8 mouse cellular contexts compared by ENCODE assay signal in the genomic region with DNA sequence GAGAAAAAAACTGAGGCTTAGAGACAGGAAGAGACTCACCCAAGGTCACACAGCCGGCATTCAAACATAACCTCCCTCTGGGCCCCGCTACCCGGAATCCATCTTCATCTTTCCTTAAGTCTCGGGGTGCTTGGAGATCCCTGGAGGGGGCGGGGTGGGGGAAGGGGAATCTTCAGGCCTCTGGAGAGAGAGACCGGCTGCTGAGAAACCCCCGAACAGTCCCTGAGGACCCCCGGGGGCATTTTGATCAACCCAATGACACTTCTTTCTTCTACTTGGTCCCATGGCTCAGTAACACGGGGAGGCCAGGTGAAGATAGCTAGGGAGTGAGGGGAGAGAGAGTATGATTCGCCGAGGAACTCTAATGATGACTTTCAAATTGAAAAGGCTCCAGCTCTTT. TPM values are rescaled to one million over a fixed set of nuclear protein-coding genes. Genes with fewer than 3 reads are reported as not detected.
A peak's percentile ranks its signal among the peaks of the same experiment; 100 is the strongest.
DNase-seq lines count a peak whose midpoint lies in the region; ATAC-seq and TF ChIP-seq lines count a peak whose summit lies in the region.
"Had no signal": no experiment of that assay in that cellular context is flagged by ENCODE, and none has a peak within 500 bp of the region (broad histone marks: within the 10 kb centered on the region; RNA-seq: fewer than 3 reads in every experiment).

No protein-coding gene starts in this region.

- H3K4me1 ChIP-seq in lung, embryonic 14.5 days (ENCODE audit: insufficient read depth): peaks cover 8% of the 10 kb centered on the region
- peaks cover 21% of the 10 kb centered on the region for H3K4me1 ChIP-seq in forebrain, embryonic 14.5 days (ENCODE audit: control insufficient read depth, insufficient read depth, low read length)
- H3K4me1 ChIP-seq in limb, embryonic 13.5 days: peaks cover 33% of the 10 kb centered on the region
- peaks cover 4% of the 10 kb centered on the region for H3K4me1 ChIP-seq in small intestine, adult 2 months (ENCODE audit: control insufficient read depth, insufficient read depth, insufficient read length, low read length)

- 13% methylated on average over 11 of the region's 11 CpGs for WGBS in lung, embryonic 14.5 days
- WGBS in forebrain, embryonic 14.5 days: 11% methylated on average over 11 of the region's 11 CpGs
- 4% methylated on average over 11 of the region's 11 CpGs for WGBS in limb, embryonic 13.5 days
- 43% methylated on average over 11 of the region's 11 CpGs for WGBS in small intestine, adult 2 months

- no peak for ATAC-seq in lung, embryonic 14.5 days (ENCODE audit: insufficient read depth)
- ATAC-seq in forebrain, embryonic 14.5 days: no peak
- no peak for ATAC-seq in limb, embryonic 13.5 days (ENCODE audit: low FRiP score, low read depth)

- TF ChIP-seq POLR2A in small intestine, adult 2 months (IDR thresholded peaks at IDR 0.05; ENCODE audit: low read depth, low read length): no peak

- H3K9me3 ChIP-seq in lung, embryonic 14.5 days (ENCODE audit: low read depth, low read length): no peaks in the 10 kb centered on the region
- no peaks in the 10 kb centered on the region for H3K9me3 ChIP-seq in forebrain, embryonic 14.5 days (replicated peaks; ENCODE audit: control insufficient read depth, low read length)
- no peaks in the 10 kb centered on the region for H3K9me3 ChIP-seq in limb, embryonic 13.5 days

- peak overlapping the region; percentile 75 for H3K9ac ChIP-seq in lung, embryonic 14.5 days
- H3K9ac ChIP-seq in forebrain, embryonic 14.5 days (ENCODE audit: low read length): peak overlapping the region; percentile 84
- peak overlapping the region; percentile 93 for H3K9ac ChIP-seq in limb, embryonic 13.5 days

- no peak for TF ChIP-seq CTCF in lung, embryonic 14.5 days (IDR thresholded peaks at IDR 0.05; ENCODE audit: low read depth)
- no peak for TF ChIP-seq CTCF in small intestine, adult 2 months (IDR thresholded peaks at IDR 0.05; ENCODE audit: extremely low read depth, insufficient read length, insufficient replicate concordance, low read depth, low read length)

- H3K36me3 ChIP-seq in lung, embryonic 14.5 days (ENCODE audit: insufficient read depth): peaks cover 20% of the 10 kb centered on the region; the same call in 1 of the 2 replicates
- H3K36me3 ChIP-seq in forebrain, embryonic 14.5 days (ENCODE audit: control insufficient read depth, insufficient read depth, low read length): 0 out of 2 replicates have a peak, but pooled peaks cover 4% of the 10 kb centered on the region
- peaks cover 33% of the 10 kb centered on the region for H3K36me3 ChIP-seq in limb, embryonic 13.5 days
- H3K36me3 ChIP-seq in small intestine, adult 2 months (ENCODE audit: control insufficient read depth, insufficient read depth, low read length): peaks cover 2% of the 10 kb centered on the region; the same call in 1 of the 2 replicates

- peak overlapping the region; percentile 80 for H3K27ac ChIP-seq in lung, embryonic 14.5 days (ENCODE audit: low read depth)
- no peak overlapping the region for H3K27ac ChIP-seq in forebrain, embryonic 14.5 days (ENCODE audit: low read depth, low read length)
- H3K27ac ChIP-seq in limb, embryonic 13.5 days: peak overlapping the region; percentile 93
- H3K27ac ChIP-seq in small intestine, adult 2 months (ENCODE audit: insufficient read depth, low read depth, low read length): no peak overlapping the region

- no peak for DNase-seq in lung, embryonic 14.5 days
- DNase-seq in lung, adult 18-20 months: no peak
- DNase-seq in forebrain, embryonic 14.5 days (ENCODE audit: low spot score): no peak
- no peak for DNase-seq in adipocyte (ENCODE audit: low spot score)
- DNase-seq in embryo, embryonic 10.5 days (ENCODE audit: low spot score): no peak
- DNase-seq: spleen, adult 18-20 months had no signal

- H3K4me2 ChIP-seq in lung, embryonic 14.5 days: peak overlapping the region; percentile 85
- peak overlapping the region; percentile 96 for H3K4me2 ChIP-seq in forebrain, embryonic 14.5 days (ENCODE audit: low read length)
- H3K4me2 ChIP-seq in limb, embryonic 13.5 days (replicated peaks): peak overlapping the region; percentile 91

- peak overlapping the region; percentile 75 for H3K4me3 ChIP-seq in lung, embryonic 14.5 days (ENCODE audit: low read depth, low read length)
- peak overlapping the region; percentile 69 for H3K4me3 ChIP-seq in forebrain, embryonic 14.5 days (ENCODE audit: low read depth, low read length)
- peak overlapping the region; percentile 94 for H3K4me3 ChIP-seq in limb, embryonic 13.5 days
- peak overlapping the region; percentile 73; the same call in 1 of the 2 replicates for H3K4me3 ChIP-seq in small intestine, adult 2 months (ENCODE audit: low read depth, low read length)

- H3K27me3 ChIP-seq in lung, embryonic 14.5 days (ENCODE audit: insufficient read depth, low read length): no peaks in the 10 kb centered on the region
- no peaks in the 10 kb centered on the region for H3K27me3 ChIP-seq in forebrain, embryonic 14.5 days (replicated peaks; ENCODE audit: control insufficient read depth, insufficient read depth, low read length)
- no peaks in the 10 kb centered on the region for H3K27me3 ChIP-seq in limb, embryonic 13.5 days
- H3K27me3 ChIP-seq in small intestine, adult 2 months (ENCODE audit: control insufficient read depth, insufficient read depth, low read length): 0 out of 2 replicates have a peak, but pooled peaks cover 3% of the 10 kb centered on the region

RNA-seq across cellular contexts. Expression of gene Dact3, which starts 0.9 kb away (rescaled TPM):
- polyA plus RNA-seq in lung, embryonic 14.5 days (2014; fragmentation: Nextera tagmentation; extraction: Ambion mirVana): 6.6 and 7.8 TPM in 2 replicates
- 3.5 and 4.4 TPM in 2 replicates for polyA plus RNA-seq in forebrain, embryonic 14.5 days (2014; fragmentation: Nextera tagmentation; extraction: Ambion mirVana)
- polyA plus RNA-seq in limb, embryonic 13.5 days (2015; fragmentation: Nextera tagmentation; extraction: Ambion mirVana): 5.1 and 6.1 TPM in 2 replicates
- 21.6 and 24.2 TPM in 2 replicates for polyA plus RNA-seq in small intestine, adult 2 months (2012; rRNA removed)

RNA-seq across cellular contexts. Expression of gene Gng8, which starts 15.6 kb away (rescaled TPM):
- polyA plus RNA-seq in lung, embryonic 14.5 days (2014; fragmentation: Nextera tagmentation; extraction: Ambion mirVana): 10.8 and 11.1 TPM in 2 replicates
- 9.8 and 11.0 TPM in 2 replicates for polyA plus RNA-seq in forebrain, embryonic 14.5 days (2014; fragmentation: Nextera tagmentation; extraction: Ambion mirVana)
- 15.4 and 16.0 TPM in 2 replicates for polyA plus RNA-seq in limb, embryonic 13.5 days (2015; fragmentation: Nextera tagmentation; extraction: Ambion mirVana)
- 2.1 and 2.2 TPM in 2 replicates for polyA plus RNA-seq in small intestine, adult 2 months (2012; rRNA removed)

RNA-seq across cellular contexts. Expression of gene Ptgir, which starts 30.3 kb away (rescaled TPM):
- 1.3 and 1.6 TPM in 2 replicates for polyA plus RNA-seq in lung, embryonic 14.5 days (2014; fragmentation: Nextera tagmentation; extraction: Ambion mirVana)
- 0.12 and 0.22 TPM in 2 replicates for polyA plus RNA-seq in forebrain, embryonic 14.5 days (2014; fragmentation: Nextera tagmentation; extraction: Ambion mirVana)
- 2.0 TPM in 2 replicates for polyA plus RNA-seq in limb, embryonic 13.5 days (2015; fragmentation: Nextera tagmentation; extraction: Ambion mirVana)
- 1.2 and 1.7 TPM in 2 replicates for polyA plus RNA-seq in small intestine, adult 2 months (2012; rRNA removed)

RNA-seq across cellular contexts. Expression of gene Prkd2, which starts 33.3 kb away (rescaled TPM):
- 19.6 and 20.2 TPM in 2 replicates for polyA plus RNA-seq in lung, embryonic 14.5 days (2014; fragmentation: Nextera tagmentation; extraction: Ambion mirVana)
- polyA plus RNA-seq in forebrain, embryonic 14.5 days (2014; fragmentation: Nextera tagmentation; extraction: Ambion mirVana): 4.5 and 6.7 TPM in 2 replicates
- 20.8 and 20.9 TPM in 2 replicates for polyA plus RNA-seq in limb, embryonic 13.5 days (2015; fragmentation: Nextera tagmentation; extraction: Ambion mirVana)
- polyA plus RNA-seq in small intestine, adult 2 months (2012; rRNA removed): 22.9 and 44.0 TPM in 2 replicates

RNA-seq across cellular contexts. Expression of gene Calm3, which starts 47.9 kb away (rescaled TPM):
- polyA plus RNA-seq in lung, embryonic 14.5 days (2014; fragmentation: Nextera tagmentation; extraction: Ambion mirVana): 139 and 155 TPM in 2 replicates
- 473 and 491 TPM in 2 replicates for polyA plus RNA-seq in forebrain, embryonic 14.5 days (2014; fragmentation: Nextera tagmentation; extraction: Ambion mirVana)
- polyA plus RNA-seq in limb, embryonic 13.5 days (2015; fragmentation: Nextera tagmentation; extraction: Ambion mirVana): 103 and 115 TPM in 2 replicates
- 147 and 452 TPM in 2 replicates for polyA plus RNA-seq in small intestine, adult 2 months (2012; rRNA removed)

Comparison
In these comparisons a context has a peak if more than half of its experiments do, and no peak if none do; other contexts are left out.
1. H3K27ac ChIP-seq: peak in lung, embryonic 14.5 days (single experiment) and limb, embryonic 13.5 days (single experiment); none in forebrain, embryonic 14.5 days (single experiment) and small intestine, adult 2 months (single experiment).
2. Peak in every context shown above with its lines, with median percentiles within 50 percentile points of each other: H3K4me2 ChIP-seq, H3K4me3 ChIP-seq and H3K9ac ChIP-seq.